Mouse (Mus musculus): ENCODE results near the gene Camta1.
"Not testable (repeated sequence)": the region's sequence is repeated elsewhere in the genome, so short reads cannot be mapped to it uniquely, and the experiment has no call there.

Camta1 gene

DNA sequence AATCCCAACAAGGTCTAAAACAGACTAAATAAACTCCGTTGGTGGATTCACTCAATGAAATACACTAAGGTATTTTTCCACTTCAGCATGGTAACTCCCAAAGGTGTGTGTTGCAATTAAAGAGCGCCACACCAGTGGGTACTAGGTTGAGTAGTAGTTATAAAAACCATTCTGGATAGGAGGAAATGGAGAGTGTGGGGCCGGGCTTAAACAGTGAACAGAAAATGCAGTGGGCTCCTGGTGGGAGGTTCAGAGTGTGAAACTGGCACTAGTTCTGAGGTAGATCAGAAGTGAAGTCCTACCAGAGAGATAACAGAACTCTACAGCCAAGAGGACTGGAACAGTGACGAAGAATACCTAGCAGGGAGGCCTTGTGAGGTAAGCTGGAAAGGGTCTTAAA, 803.0 kb downstream of the Camta1 start:
- DNase-seq (ENCODE audit: low spot score) = no peak

DNA sequence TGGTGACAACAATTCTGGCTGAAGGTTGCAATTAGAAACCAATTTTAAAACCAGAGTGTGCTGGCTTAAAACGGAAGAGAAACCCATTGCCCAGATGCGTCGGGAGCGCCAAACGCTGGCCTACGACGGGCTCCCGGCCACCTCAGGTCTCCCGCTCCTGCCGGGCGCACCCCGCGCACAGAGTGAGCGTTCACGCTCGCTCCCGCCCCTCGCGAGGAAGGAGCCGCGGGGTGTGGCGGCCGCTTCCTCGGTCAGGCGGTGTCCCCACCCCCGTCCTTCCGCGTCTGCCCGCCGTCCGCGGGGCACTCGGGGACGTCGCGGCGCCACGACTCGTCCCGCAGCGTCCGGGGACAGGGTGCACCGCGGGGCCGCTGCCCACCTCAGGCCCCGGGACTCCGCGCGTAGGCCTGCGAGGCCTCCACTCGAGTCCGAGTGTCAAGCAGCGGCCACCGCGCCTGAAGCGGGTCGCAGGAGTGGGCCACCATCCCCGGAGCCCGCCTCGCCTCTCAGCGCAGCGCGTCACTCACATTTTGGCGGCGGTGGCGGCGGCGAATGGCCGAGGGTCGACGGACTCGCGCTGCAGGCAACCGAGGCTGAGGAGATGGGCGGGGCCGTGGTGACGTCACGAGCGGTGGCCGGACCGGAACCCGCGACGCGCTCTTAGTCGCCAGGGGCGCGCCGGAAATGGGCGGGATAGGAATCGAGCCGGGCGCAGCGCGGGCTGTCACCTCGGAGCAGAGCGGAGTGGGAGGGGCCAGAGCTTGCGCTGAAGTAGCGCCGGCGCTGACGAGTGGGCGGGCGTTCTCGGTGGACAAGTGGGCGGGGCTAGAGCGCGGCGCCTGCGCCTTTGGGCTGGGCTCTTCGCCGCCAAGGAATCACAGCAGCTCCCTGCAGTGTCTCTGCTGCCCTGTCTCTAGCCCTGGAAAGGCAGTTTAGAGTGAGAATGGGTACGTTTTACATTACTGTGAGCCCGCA, 804.0 kb downstream of the Camta1 start, which contains the start of gene Vamp3:
Vamp3 (minus strand) TSS at position 617 of the 975 bp plus-strand sequence.
- DNase-seq (ENCODE audit: low spot score) = peak; percentile 97

DNA sequence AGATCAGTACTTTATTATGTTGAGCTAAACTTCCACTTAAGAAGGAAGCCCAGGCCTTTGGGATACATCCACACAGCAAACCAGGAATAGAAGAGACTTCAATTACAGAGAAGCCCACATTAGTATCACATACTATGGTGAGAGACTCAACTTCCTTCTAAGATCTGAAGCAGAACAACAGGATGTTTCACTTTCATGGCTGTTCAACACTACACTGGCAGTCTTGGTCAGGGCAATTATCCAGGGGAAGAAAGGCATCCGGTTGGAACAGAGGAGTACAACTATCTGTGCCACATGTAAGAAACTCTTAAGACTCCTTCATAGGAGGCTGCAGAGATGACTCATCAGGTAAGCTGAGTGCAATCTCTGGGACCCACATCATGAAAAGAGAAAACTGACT, 810.5 kb downstream of the Camta1 start:
- DNase-seq (ENCODE audit: low spot score) = no peak

DNA sequence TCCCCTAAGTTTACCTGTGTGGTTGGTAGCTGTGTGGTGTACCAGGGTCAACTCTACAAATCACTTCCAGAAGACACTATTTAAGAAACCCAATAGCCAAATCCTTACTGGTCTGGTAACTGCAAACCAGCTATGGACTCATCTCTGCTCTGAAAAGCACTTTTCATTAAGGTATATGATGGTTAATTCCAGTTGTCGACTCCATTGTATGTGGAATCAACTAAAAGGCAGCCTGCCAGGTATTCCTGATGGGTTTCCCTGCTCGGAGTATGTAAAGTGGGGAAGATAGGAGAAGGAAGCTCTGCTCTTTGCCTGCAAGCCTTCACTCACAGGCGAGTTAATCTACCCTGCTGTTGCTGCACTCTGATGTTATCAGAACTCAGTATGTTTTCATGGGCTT, 815.2 kb downstream of the Camta1 start:
- no peak for DNase-seq (ENCODE audit: low spot score)

DNA sequence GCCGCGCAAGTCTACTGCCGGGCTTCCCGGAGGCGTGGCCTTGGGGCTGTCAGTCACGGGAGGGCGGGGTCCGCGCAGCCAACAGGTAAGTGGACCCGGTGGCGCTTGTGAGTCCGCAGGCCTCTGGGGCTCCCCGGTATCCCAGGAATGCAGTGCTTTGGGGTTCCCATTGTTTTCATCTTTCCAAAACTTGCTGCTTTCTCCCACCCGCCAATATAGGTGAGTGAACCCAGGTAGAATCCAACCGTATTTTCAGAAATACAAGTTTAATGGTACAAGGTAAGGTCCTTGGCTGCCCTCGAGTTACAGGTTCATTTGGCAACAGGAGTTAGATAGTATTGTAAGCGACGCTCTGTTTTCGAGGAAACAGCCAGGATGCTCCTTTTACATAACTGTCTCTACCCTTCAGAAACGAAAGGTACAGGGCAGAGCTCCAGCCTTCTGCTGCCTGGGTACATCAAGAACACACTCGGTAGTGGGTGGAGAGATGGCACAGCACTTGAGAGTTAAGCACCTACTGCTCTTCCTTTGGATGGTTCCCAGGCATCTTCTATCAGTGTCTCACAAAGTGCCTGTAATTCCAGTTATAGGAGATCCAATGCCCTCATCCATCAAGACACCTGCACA, 816.6 kb downstream of the Camta1 start:
- DNase-seq (ENCODE audit: low spot score) = no peak

DNA sequence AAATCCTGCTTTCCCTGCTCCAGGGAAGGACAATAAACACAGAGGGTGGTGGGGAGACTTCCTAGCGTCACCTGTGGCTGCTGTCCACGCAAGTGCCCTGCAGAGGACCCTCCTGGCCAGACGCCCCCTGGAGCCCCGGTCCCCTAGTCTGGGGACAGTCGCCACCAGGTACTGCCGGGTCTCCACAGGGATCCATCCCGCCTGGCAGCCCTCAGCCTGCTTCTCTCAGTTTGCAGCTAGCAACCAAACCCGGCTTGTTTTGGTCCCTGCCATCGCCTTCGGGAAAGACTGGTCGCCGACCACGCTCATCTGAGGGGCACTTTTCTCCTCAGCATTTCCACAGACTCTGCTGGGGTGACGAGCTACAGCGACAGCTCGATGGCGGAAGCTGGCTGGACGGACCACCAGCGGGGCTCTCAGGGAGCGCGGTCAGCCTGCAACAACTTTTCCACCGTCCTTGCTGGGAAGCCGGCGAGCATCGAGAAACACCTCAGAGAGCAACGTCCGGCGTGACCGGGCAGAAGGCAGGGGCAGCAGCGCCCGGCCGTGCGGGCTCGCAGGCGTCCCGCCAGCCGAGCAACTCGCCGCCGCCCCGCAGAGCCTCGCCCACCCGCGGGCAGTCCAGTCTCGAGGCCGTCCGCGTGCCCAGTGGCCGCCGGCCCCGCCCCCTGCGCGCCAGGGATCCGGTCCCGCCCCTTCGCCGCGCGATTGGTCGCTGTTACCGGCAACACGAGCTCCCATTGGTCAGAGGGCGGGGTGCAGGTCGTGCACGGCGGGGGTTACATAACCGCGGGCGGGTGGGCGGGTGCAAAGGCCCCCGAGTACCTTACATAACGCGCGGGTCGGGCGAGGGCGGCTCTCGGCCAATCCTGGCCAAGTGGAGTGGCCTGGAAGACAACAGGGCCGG, 817.4 kb downstream of the Camta1 start, which contains the start of gene Per3:
Per3 (minus strand) TSS at position 629 of the 907 bp plus-strand sequence.
- DNase-seq (ENCODE audit: low spot score) = peak; percentile 97

DNA sequence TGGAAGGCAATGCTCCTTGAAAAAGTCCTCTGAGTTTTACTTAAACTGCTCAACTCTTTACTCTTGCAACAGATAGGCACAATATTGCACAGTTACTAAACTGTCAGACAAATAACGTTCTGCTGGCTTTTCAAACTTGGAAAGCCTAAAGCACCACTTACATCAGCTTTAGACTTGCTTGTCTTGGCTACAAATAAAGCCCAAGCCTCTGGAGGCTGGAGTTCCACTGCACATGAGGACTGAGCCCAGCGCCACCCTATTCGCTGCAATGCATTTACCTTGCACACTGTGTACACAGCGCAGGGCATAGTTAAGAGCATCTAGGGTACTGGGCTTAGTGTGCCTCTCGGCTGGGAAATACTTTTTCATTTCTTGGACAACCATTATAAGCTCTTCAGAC, 818.4 kb downstream of the Camta1 start:
- no peak for DNase-seq (ENCODE audit: low spot score)

DNA sequence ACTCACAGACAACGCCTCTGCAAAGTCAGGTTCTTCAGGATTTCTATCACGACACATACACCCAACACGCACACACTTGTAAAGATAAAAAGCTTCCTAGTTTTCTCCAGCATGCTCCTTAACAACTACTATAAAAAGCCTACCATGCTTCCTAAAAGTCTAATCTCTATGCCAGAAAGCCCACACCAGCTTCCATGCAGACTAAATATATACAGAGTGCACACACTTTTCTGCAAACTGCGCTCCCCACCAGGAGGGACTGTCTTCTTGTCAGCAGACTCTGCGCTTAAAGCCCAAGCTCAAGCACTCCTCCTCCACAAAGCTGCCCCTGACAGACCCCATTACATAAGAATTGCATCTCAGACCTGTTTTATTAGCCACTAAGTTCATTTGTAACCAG, 820.2 kb downstream of the Camta1 start:
- DNase-seq (ENCODE audit: low spot score) = no peak

DNA sequence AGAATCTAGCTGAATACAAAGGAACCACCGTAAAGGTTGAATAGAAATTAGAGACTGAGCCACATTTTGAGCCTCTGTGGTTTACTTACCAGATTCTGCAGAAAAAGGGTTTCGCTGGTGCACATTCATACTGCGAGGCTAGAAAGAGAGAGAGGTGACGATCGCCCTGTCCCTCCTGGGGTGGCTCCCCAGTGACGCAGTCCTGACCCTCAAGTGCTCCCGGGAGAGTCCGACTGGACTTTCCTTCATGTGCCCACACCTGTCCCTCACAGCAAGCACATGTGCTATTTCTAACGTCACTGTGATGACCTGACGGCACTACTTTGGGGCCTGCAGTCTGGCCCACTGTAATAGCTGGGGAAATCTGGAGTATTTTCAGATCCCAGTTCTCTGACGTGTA, 823.9 kb downstream of the Camta1 start:
- no peak for DNase-seq (ENCODE audit: low spot score)

DNA sequence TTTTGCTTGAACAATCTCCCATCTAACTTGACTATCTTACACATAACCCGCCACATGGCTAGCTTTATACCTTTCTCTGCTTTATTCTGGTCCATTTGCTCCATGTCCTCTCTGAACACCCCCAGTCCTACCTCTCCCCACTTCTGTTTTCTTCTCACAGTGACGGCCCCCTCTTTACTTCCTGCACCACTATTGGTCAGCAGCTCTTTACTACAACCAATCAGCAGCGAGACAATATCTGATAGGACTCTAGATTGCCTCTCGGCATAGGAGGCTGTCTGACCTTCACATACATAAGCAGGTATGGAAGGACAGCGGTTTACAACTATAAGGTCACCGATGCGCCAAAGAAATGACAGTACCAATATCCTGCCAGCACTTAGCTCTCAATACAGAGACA, 825.2 kb downstream of the Camta1 start:
- no peak for DNase-seq (ENCODE audit: low spot score)

DNA sequence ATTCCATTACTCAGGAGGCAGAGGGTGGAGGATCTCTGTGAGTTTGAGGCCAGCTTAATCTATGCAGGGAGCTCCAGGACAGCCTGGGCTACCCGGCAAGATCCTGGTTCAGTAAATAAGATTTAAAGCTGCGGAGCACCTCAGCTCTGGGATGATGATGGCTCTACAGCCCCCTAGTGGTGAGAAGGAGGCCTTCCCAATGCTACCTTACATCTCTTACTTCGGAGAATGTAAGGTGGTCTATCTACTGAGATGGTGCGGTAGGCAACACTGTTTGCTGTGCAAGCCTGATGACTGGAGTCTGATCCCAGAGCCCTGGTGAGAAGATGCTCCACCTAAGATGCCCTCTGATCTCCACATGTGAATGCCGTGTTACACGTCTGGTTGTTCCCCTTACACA, 834.7 kb downstream of the Camta1 start:
- no peak for DNase-seq (ENCODE audit: low spot score)

DNA sequence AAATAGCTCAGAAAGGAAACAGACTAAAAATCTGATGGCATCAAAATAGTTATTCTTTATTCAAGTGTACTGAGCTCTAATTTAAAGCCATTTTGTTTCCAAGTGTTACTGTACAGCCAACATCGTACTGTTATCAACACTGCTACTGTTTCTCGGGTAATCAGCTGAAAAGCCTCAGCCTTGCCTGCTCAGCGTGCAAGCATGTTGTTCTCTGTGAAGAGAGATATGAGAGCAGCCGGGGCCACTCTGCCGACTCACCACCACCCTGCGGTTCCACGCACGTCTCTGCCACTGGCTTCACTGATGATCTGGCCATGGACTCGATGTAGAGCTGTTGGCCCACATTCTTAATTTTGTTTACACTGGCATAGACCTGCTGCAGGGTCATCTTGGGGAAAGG, 837.5 kb downstream of the Camta1 start:
- DNase-seq (ENCODE audit: low spot score) = no peak

DNA sequence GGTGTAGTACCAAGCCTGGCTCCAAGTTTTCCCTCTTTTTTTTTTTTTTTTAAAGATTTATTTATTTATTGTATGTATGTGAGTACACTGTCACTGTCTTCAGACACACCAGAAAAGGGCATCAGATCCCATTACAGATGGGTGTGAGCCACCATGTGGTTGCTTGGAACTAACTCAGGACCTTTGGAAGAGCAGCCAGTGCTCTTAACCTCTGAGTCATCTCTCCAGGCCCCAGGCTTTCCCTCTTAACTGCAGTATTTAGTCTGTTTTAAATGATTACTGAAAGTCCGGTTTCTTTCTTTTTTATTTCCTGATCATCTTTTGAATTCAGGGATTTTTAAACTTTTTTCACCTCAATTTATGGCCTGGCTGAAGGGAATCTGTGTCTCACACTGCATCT, 844.3 kb downstream of the Camta1 start:
- DNase-seq (ENCODE audit: low spot score) = not testable (repeated sequence)

DNA sequence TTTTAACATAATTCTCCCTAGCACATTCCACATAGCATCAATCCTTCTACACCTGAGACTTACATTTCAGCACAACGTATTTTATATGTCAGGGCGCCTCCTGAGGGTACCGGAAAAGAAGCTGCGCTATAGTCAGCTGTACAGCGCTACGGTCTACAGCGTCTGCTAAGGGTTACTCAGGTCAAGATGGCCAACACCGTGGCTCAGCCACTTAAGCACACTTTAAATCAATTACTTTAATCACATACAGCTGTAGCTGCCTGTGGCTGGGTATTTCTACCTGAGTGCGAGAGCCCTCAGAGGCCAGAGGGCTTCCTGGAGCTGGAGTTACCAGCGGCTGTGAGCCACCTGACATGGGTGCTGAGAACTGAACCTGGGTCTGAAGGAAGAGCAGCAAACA, 845.7 kb downstream of the Camta1 start:
- DNase-seq (ENCODE audit: low spot score) = no peak

DNA sequence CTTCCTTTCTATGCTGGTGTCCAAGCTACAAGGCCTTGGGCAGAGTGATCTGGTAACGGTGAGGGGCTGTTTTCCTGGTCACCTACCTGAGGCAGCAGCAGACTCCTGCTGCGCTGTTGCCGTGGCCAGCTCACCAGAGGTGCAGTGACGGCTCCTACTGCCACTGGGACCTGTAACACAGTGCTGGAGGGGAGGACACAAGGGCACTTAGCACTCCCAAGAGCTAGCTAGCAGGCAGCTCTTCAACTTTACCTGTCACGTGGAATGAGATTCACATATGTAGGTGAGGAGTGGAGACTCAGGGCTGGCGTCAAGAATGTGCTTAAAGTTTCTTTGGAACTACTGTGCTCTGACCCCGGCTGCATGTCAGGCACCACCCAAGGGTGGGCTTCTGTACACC, 851.4 kb downstream of the Camta1 start:
- DNase-seq (ENCODE audit: low spot score) = no peak

DNA sequence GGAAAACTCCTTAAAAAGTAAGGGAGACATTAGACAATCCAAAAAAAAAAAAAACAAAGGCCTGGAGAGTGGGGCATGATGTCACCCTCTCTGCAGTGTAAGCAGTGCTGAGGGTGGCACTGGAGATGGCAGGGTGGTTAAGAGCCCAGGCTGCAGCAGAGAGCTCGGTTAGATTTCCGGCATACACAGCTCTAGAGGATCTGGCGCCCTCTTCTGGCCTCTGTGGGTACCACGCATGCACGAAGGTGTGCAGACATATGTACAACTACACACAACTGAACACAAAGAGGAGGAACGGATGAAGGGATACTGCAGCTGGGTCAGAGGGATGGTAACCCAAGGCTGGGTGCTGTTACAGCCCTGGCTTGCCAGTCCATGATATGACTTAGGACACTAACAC, 854.7 kb downstream of the Camta1 start:
- DNase-seq (ENCODE audit: low spot score) = no peak

DNA sequence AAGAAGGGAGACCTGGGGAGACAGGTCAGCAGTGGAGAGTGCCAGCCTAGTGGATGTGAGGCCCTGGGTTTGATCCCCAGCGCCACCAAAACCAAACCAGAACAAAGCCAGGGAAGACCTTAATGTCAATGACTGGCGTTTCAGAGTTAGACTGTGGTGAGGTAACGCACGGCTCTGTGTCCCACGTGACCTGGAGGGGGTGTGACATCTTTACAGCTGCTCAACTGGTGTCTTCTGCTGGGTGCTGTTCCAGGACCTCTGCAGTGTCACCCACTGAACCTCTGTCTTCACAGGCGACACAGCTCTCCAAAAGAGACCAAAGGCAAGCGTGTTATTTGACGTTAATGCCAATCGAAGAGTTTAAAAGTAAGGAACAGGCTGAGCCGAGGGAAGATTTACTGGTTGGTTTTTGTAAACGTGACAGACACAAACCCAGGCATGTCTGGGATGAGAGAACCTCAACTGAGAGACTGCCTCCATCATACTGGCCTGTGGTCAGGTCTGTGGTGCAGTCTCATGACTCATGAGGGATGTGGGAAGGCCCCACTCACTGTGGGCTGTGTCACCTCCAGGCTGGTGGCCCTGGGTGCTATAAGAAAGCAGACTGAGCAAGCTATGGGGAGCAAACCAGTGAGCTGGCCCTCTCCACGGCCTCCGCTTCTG, 855.9 kb downstream of the Camta1 start:
- DNase-seq (ENCODE audit: low spot score) = no peak

DNA sequence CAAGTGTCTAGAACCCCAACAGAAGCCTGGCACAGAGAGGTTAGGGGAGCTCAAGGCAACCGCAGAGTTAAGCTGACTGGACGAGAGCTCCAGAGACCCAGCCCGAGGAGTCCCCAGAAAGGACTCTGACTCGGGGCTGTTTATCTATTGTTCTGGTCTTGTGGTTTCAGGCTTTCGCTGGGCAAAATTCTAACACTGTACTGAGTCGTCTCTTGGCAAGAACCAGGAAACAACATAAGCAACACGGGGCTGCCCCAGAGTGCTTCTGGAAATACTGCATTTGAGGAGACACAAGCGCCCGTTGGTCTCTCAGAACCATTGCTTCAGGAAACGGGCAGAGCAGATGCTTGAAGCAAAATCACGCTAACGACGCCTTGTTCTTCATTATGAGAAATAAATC, 860.3 kb downstream of the Camta1 start:
- DNase-seq (ENCODE audit: low spot score) = no peak

DNA sequence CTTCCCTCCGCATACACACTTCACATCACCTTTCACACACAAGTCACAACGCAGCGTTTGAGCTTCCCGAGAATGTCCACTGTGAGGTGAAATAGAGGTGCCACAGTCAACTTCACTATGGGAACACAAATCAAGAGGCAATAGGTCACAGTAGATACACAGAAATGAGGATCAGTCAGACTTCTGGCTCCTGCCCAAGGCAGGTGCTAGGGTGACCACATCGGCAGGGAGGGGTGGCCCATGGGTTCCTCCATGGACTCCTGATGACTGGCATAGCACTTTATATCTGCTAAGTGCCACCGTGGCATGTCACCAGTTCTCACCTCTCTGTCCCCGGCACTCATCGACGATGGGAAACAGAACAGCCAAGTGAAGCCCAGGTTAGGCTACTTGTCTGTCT, 863.0 kb downstream of the Camta1 start:
- no peak for DNase-seq (ENCODE audit: low spot score)

DNA sequence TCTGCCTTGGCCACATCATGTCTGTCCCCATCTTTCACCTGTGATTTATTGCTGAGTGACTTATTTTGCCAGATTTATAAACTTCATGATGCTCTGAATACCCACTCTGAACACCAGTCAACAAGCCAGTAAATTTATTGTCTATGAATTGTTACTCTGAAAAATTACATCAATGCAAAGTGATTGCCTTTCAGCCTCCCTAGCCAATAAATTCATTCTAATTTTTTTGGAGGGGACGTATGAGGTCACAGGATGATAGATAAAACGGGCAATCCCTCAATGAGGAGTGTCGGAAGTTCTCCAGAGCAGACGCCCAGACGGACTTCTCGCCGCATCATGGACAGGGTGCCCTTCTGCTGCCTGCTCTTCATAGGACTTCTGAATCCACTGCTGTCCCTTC, 864.9 kb downstream of the Camta1 start, which contains the start of gene Uts2:
Uts2 (plus strand) TSS at position 301 of the 400 bp plus-strand sequence.
- no peak for DNase-seq (ENCODE audit: low spot score)

DNA sequence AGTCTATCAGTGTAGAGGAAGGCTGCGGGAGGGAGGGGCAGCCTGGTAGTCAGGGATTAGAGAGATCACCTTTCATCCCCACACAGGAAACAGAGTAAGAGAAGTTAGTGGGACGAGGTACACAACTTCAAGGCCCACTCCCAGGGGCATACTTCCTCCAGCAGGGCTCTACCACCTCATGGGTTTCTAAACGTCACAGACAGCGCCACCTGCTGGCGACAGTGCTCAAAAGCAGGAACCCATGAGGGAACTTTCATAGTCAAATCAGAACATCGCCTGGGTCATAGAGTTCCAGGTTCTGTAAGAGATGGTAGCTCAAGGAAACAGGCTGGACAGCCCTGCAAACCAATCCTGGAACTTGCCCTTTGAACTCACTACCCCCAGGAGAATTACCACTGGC, 871.5 kb downstream of the Camta1 start:
- no peak for DNase-seq (ENCODE audit: low spot score)

DNA sequence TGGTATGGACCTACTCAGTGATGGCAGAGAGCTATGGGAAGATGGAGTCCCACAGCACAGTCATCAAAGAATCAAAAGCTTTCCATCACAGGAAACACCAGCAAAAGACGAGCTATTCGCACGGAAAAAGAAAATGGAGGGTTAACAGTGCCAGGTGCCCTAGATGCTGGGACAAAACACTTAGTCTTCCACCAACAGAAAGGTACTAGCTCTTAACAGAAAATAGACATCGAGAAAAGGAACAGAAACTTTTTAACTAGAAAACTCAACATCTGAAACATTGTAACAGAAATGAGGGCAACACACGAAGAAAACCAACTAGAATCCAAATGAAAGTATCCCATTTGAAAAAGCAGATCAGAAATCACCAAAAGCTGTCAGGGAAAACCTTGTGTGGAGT, 881.5 kb downstream of the Camta1 start:
- DNase-seq (ENCODE audit: low spot score) = no peak
